Mouse (Mus musculus): ENCODE data around the gene Rfxap.

GRCm38 (mm10) chr3:54757446-54757845 lies 50.1 kb downstream of the Rfxap start:
- TF ChIP-seq FLI1 (IDR thresholded peaks at IDR 0.05; ENCODE audit: low read length) (no peak), GATA1 (IDR thresholded peaks at IDR 0.05; ENCODE audit: borderline replicate concordance, low read length) (no peak)
